Mouse (Mus musculus) forebrain, embryonic 16.5 days (tissue): ENCODE data around the gene Rpl36al. TPM values are rescaled to one million over a fixed set of nuclear protein-coding genes. Genes with fewer than 3 reads are reported as not detected.
A peak's percentile ranks its signal among the peaks of the same experiment; 100 is the strongest.
"Not testable (repeated sequence)": the region's sequence is repeated elsewhere in the genome, so short reads cannot be mapped to it uniquely, and the experiment has no call there.

Source experiments
- ATAC-seq: fragments of 200-750 bp; cut with Nextera tagmentation; 2 replicates; pipeline ENCODE4 v1.8.0; 2017; ENCODE audit warnings: mild to moderate bottlenecking, moderate library complexity
- H3K27ac ChIP-seq: fragments of 300-500 bp; sonication (generic); 2 replicates; pipeline ENCODE4 v1.5.1; 2014; ENCODE audit warnings: low read length, control low read depth
- H3K27me3 ChIP-seq: fragments of 300-500 bp; sonication (generic); replicated peaks from 2 replicates; pipeline ENCODE4 v1.6.1; 2014; ENCODE audit warnings: low read length; ENCODE audit not compliant: control insufficient read depth, insufficient read depth
- H3K36me3 ChIP-seq: fragments of 300-500 bp; sonication (generic); 2 replicates; pipeline ENCODE4 v1.6.1; 2014; ENCODE audit not compliant: control insufficient read depth, insufficient read depth
- H3K4me1 ChIP-seq: fragments of 300-500 bp; sonication (generic); replicated peaks from 2 replicates; pipeline ENCODE4 v1.6.1; 2014; ENCODE audit warnings: low read length; ENCODE audit not compliant: control insufficient read depth, insufficient read depth
- H3K4me2 ChIP-seq: fragments of 300-500 bp; sonication (generic); 2 replicates; pipeline ENCODE4 v1.6.1; 2014; ENCODE audit warnings: mild to moderate bottlenecking, low read length, control low read depth
- H3K4me3 ChIP-seq: fragments of 300-500 bp; sonication (generic); replicated peaks from 2 replicates; pipeline ENCODE4 v1.5.1; 2014; ENCODE audit warnings: mild to moderate bottlenecking, low read length, control low read depth
- H3K9ac ChIP-seq: fragments of 300-500 bp; sonication (generic); replicated peaks from 2 replicates; pipeline ENCODE4 v1.6.1; 2014; ENCODE audit warnings: low read depth, low read length, control low read depth
- H3K9me3 ChIP-seq: fragments of 300-500 bp; sonication (generic); 2 replicates; pipeline ENCODE4 v1.6.1; 2016; ENCODE audit warnings: low read length; ENCODE audit not compliant: control insufficient read depth
- WGBS: fragments of 180-500 bp; shearing (Covaris S2); extraction: QIAGEN DNeasy Blood & Tissue Kit; methylation state at CpG from one replicate; pipeline ENCODE4 v1.1.7; 2014; 5-methylcytosine and 5-hydroxymethylcytosine counted together
- polyA plus RNA-seq: library from polyadenylated mRNA; unstranded; fragments of >200 nt; fragmentation: Nextera tagmentation; extraction: Ambion mirVana; gene quantifications from 2 replicates; pipeline ENCODE4 v1.2.1, GENCODE M21; 2015

Gene Rpl36al
- polyA plus RNA-seq, 1 experiment from 2014 or later: 289 TPM

- ATAC-seq, H3K4me3 ChIP-seq, H3K9me3 ChIP-seq, H3K27me3 ChIP-seq, H3K27ac ChIP-seq, H3K4me1 ChIP-seq, H3K36me3 ChIP-seq, H3K4me2 ChIP-seq, H3K9ac ChIP-seq: not testable (repeated sequence)
- WGBS: 74% methylated on average over 8 of the region's 8 CpGs
Observed at GRCm38 (mm10) chr12:69166861-69167581, 16.9 kb downstream of the Rpl36al start.

- Histone ChIP-seq H3K9me3 (no peaks in the 10 kb centered on the region), H3K4me1 (peaks cover 10% of the 10 kb centered on the region), H3K9ac (no peak overlapping the region), H3K27ac (no peak overlapping the region), H3K4me2 (no peak overlapping the region), H3K36me3 (no peaks in the 10 kb centered on the region), H3K4me3 (no peak overlapping the region), H3K27me3 (no peaks in the 10 kb centered on the region)
- 63% methylated on average over 3 of the region's 3 CpGs for WGBS
- ATAC-seq: no peak
Observed at GRCm38 (mm10) chr12:69164904-69165303, 19.0 kb downstream of the Rpl36al start.

DNA sequence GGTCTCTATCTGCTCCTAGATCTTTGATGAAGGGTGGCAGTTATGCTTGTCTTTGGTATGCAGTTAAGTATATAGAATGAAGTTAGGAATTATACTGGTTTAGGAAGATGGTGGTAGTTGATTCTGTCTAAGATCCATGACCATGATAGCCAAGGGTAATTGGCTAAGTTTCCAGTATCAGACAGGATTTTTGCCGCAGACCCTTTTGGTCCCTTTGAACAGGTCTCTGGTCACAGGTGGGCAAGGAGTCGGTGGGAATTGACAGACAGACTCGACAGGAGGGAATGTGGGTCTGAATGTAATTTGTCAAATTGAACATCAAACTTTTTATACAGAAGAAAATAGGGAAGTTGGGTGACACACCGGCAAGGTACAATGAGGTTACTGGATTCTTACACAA lies 20.3 kb downstream of the Rpl36al start:
- not testable (repeated sequence) for H3K9ac ChIP-seq, H3K27ac ChIP-seq, H3K4me1 ChIP-seq, H3K36me3 ChIP-seq, ATAC-seq, H3K9me3 ChIP-seq, H3K27me3 ChIP-seq, H3K4me3 ChIP-seq, H3K4me2 ChIP-seq
- WGBS: 92% methylated on average over 4 of the region's 4 CpGs

- not testable (repeated sequence) for H3K27me3 ChIP-seq, H3K4me2 ChIP-seq, H3K4me1 ChIP-seq, H3K9me3 ChIP-seq, H3K9ac ChIP-seq, H3K4me3 ChIP-seq, H3K27ac ChIP-seq, ATAC-seq
- peaks cover 13% of the 10 kb centered on the region for H3K36me3 ChIP-seq
- WGBS: 71% methylated on average over 2 of the region's 2 CpGs
Observed at GRCm38 (mm10) chr12:69160677-69161076, 23.2 kb downstream of the Rpl36al start.

DNA sequence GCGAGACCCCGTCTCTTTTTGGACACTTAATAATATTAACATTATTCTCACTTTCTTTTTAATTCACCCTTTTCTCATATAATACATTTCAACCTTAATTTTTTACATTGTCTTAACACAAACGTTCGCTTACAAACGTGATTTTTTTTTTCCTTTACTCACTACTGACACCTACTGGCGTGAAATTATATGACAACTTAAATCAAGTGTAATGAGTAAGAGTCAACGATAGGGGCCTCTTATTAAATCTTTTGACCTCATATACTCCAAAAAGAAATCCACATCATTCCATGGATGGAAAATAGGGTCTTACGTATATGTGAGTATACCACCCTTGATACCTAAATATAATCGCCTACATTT lies 24.3 kb downstream of the Rpl36al start:
- H3K4me3 ChIP-seq: peak overlapping the region; percentile 17; the same call in 1 of the 2 replicates
- ATAC-seq: no peak
- no peaks in the 10 kb centered on the region for H3K27me3 ChIP-seq
- peaks cover 9% of the 10 kb centered on the region for H3K4me1 ChIP-seq
- 0 out of 2 replicates have a peak overlapping the region, but pooled peaks have one; percentile 46 for H3K27ac ChIP-seq
- peaks cover 13% of the 10 kb centered on the region for H3K36me3 ChIP-seq
- WGBS: 4% methylated on average over 9 of the region's 9 CpGs
- peak overlapping the region; percentile 4; the same call in 1 of the 2 replicates for H3K4me2 ChIP-seq
- H3K9me3 ChIP-seq: no peaks in the 10 kb centered on the region
- H3K9ac ChIP-seq: no peak overlapping the region

- Histone ChIP-seq H3K27ac (peak within 1 kb of the TSS; percentile 93), H3K4me2 (peak within 1 kb of the TSS; percentile 74), H3K36me3 (peaks cover 13% of the 10 kb centered on the region), H3K9ac (peak within 1 kb of the TSS; percentile 84), H3K4me3 (peak within 1 kb of the TSS; percentile 73)
- ATAC-seq: peak; percentile 99
- H3K9me3 ChIP-seq, H3K4me1 ChIP-seq, H3K27me3 ChIP-seq: not testable (repeated sequence)
- under 1% methylated on average over 57 of the region's 68 CpGs for WGBS
Observed at GRCm38 (mm10) chr12:69158765-69159577, 24.9 kb downstream of the Rpl36al start, which contains the start of gene Rps29. Gene Rps29, minus strand, starts transcription at chr12:69159186.

GRCm38 (mm10) chr12:69158366-69158764 lies 25.5 kb downstream of the Rpl36al start:
- no peak for ATAC-seq
- no peaks in the 10 kb centered on the region for H3K27me3 ChIP-seq
- WGBS: under 1% methylated on average over 19 of the region's 19 CpGs
- H3K9ac ChIP-seq: peak overlapping the region; percentile 84
- peak overlapping the region; percentile 73 for H3K4me3 ChIP-seq
- peaks cover 13% of the 10 kb centered on the region for H3K36me3 ChIP-seq
- H3K4me1 ChIP-seq: peaks cover 9% of the 10 kb centered on the region
- H3K27ac ChIP-seq: peak overlapping the region; percentile 93
- peak overlapping the region; percentile 74 for H3K4me2 ChIP-seq
- no peaks in the 10 kb centered on the region for H3K9me3 ChIP-seq

DNA sequence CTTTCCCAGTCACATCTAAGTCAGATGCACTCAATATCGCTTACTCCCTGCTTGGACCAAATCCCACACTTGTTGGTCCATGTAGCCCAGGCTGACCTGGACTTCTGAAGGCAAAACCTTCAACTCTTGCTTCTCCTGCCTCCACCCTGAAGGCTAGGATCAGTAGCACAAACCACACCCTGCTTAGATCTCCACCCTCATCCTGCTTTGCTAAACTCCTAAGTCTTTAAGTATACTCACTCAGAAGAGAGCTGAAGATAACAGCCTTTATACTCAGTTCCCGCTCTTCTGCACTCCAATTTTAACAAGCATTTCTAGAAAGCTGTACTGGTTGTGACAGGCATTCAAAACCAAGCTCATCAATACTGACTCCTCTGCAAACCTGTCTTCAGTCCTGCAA lies 26.8 kb downstream of the Rpl36al start:
- H3K27me3 ChIP-seq: no peaks in the 10 kb centered on the region
- WGBS: 97% methylated on average over 2 of the region's 2 CpGs
- H3K36me3 ChIP-seq: peaks cover 13% of the 10 kb centered on the region
- no peak overlapping the region for H3K27ac ChIP-seq
- H3K9me3 ChIP-seq: no peaks in the 10 kb centered on the region
- no peak overlapping the region for H3K4me2 ChIP-seq
- H3K4me1 ChIP-seq: peaks cover 9% of the 10 kb centered on the region
- H3K4me3 ChIP-seq: no peak overlapping the region
- ATAC-seq: no peak
- no peak overlapping the region for H3K9ac ChIP-seq

GRCm38 (mm10) chr12:69156436-69156835 lies 27.4 kb downstream of the Rpl36al start:
- H3K4me3 ChIP-seq: no peak overlapping the region
- no peak overlapping the region for H3K4me2 ChIP-seq
- no peak overlapping the region for H3K27ac ChIP-seq
- peaks cover 9% of the 10 kb centered on the region for H3K4me1 ChIP-seq
- H3K36me3 ChIP-seq: peaks cover 13% of the 10 kb centered on the region
- no peaks in the 10 kb centered on the region for H3K9me3 ChIP-seq
- no peak overlapping the region for H3K9ac ChIP-seq
- no peaks in the 10 kb centered on the region for H3K27me3 ChIP-seq
- ATAC-seq: no peak
- 83% methylated on average over 4 of the region's 4 CpGs for WGBS
